Mouse (Mus musculus) spleen, adult 18-20 months (tissue): ENCODE measurements at regions not wholly inside any gene's neighbourhood (a gene's known extent, or its start where the extent isn't known, plus 50 kb on each side); places are given as distances from the start of the nearest gene placed in this dataset.

Experiments
- DNase-seq, 2 experiments: peaks; one replicate each; pipeline ENCODE4 v3.0.0; 2022; ENCODE audit warnings: mixed read lengths in 2 of 2

DNA sequence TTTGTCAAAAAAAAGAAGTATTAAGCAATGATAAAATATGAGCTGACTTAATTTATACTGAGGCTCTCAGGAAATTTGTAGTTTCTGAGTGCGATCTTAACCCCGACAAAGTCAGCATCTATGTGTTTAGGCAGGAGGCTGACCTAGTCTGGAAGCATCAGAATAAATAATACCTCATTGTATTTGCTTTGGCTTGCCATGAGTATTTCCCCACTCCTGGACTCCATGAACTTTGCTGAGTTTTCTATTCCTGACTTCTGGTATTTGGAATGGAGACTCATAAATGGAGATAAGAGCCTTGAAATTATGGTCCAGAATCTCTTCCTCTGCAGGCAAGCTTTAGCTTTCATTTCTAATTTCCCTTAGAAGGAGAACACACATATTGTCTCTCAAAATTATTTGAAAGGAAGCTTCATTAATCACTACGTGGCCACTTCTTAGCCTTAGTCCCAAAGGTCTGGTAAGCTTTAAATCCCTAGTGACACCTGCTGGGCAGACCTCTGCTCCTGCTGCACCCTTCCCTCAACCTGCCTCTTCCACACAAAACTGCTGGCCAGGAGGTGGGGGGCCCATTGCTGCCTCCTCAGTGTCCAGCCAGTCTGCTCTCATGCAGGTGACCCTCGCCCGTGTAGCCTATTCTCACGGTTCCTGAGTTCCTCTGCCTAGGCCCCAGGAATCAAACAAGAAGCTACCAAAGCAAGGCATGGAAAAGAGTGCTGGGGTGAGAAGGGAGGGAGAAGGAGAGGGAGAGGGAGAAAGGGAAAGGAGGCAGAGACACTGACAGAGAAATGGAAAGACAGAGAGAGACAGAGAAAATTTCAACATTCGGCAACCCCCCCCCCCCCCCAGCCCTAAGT lies 173.6 kb upstream of the Klf12 start:
- no peak for DNase-seq

DNA sequence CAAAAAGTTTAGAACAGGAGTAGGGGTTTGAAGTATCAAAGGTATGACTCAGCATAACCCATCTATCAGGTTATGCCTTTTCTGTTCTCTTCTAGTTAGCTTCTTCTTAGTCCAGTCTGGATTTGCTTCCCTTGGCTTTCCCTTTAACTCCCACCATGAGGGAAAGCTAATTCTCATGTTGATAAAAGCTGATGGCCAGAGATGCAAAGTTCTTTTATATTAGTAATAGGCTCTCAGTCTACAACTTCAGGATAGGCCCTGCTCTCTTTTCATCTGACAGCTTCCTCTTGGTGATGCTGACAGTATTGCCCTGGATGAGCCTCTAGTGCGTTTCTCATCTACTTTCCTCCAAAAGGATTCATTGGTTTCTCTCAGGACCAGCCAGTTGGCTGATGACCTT lies 161.7 kb upstream of the Klf12 start:
- no peak for DNase-seq

DNA sequence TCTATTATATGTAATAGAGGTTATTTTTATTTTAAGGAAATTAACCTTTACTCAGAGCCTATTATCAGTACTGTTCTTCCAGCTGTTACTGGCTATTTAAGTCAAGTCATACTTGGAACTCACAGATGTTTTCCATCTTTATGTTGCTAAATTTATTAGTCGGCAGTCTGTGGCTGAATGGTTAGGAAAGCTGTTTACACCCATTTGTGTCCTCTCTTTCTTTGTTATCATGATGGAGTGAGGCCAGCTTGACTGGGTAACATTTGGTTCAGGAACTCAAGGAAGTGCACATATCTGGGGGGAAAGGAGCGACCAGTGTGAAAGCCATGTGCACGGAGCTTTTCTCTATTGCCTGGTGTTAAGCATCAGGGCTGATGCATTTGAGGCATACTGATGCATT lies 160.4 kb upstream of the Klf12 start:
- DNase-seq: no peak

DNA sequence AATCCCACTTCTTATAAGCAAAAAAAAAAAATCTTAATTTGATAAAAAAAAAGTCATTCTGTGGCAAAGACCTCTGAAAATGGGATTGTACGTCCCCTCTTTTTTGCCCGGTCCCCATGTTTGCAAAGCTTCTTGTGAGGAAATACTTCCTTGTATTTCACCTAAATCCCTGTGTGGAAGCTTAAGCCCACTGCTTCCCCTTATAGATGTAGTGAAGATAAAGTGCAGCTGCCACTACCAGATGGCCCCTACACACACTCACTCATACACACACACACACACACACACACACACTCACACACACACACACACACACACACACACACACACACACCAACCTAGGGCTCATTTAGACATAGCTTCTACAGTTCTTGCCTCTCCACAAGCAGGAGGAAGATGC lies 159.6 kb upstream of the Klf12 start:
- no peak for DNase-seq

DNA sequence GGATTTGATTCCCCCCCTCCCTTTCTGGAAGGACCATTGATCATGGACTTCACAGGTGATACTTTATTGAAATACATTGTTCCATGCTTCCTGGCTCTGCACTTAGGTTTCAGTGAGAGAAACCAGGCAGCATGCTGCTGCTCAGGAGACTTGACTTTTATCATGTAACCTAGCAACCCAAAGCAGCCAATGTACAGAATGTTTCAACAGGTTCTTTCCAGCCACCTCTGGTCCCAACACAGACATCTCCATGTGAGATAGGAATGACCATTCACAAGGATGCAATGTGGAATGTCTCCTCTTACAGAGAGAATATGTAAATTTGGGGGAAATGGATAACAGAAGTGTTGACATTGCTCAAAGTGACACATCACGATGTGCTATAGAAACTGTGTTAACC lies 153.1 kb upstream of the Klf12 start:
- no peak for DNase-seq

DNA sequence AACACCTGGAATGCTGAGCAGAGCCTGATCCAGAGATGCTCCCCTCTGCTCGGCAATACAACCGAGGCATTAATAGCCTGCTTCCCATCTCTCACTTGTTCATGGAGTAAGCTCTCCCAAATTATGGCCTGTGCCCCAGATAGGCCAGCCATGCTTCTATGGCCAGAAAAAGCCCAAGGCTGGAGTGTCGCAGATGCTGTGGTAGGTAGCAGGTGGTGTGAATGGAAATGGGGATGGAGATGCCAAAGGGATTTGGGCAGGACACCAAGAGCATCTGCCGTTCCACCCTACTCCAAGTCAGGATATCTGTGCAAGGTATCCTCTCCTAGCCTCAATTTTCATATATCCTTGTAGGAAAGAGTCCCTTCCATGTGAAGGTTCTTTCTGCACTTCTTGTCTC lies 145.2 kb upstream of the Klf12 start:
- DNase-seq: no peak

DNA sequence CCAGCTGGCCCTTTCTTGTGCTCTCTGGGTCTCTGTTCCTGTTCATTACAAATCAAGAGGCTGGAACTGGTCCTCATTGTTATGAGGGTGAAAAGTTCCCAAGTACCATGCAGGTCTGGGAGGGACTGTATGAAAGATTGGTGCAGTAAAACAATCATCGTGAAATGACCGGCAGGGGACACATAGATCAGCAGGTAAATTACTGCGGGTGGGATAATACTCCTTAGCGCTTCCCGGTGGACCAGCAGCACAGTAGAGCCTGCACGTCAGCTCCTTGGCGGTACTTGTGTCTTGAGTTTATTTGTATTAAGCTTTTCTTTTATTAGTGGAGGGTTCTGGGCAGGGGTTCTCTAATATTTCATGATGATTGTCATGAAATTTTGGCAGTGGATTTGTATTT lies 141.9 kb upstream of the Klf12 start:
- DNase-seq: no peak

DNA sequence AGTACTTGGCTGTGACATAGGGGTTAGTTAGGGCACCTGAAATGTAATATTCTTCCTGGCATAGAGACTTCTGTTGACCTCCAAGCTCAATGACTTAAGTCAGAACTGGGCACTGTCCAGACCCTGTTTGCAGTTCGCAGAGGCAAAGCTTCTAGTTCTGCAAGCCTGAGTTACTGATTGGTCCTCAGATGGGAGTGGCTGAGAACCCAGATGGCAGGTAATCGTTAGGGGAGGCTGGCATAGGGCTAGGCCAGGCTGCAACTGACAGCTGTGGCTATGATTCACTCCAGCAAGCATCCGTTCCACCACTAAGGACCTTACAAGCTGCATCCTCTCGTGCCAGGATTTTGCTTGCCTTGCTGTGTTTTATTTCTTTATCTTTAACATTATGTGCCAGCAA lies 139.3 kb upstream of the Klf12 start:
- DNase-seq: no peak

DNA sequence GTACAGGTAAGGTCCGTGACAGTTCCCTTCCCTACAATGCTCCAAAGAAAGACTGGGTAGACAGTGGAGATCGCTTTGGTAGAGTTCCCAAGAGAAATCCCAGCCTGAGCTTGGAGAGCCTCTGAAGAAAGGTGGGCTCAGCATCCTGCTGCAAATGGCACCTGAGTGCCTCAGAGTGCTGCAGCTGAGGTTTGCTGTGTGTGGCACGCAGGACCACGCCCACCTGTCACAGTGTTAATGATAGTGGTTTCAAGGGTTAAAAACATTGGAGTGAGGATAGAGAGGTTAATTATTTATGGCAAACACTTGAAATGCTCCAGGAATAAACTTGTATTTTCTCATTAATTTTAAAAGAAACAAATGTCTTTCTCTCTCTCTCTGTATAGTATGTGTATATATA lies 137.2 kb upstream of the Klf12 start:
- DNase-seq: no peak

DNA sequence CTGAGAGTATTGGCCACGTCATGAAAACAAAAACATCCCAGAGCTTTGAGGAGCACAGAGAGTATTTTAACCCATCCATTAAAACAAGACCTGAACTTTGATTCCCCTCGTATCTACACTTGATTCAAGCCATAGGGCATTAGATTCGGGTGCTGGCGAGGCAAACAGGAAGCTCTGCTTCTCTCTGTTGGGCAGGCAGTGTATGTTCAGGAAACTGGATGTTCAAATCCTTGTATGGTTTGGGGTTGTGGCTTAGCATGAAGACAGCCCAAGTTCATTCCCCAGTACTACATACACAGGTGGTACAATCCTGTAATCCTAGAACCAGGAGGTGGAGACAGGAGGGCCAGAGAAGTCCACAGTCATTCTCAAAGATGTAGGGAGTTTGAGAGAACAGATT lies 130.6 kb upstream of the Klf12 start:
- no peak for DNase-seq

DNA sequence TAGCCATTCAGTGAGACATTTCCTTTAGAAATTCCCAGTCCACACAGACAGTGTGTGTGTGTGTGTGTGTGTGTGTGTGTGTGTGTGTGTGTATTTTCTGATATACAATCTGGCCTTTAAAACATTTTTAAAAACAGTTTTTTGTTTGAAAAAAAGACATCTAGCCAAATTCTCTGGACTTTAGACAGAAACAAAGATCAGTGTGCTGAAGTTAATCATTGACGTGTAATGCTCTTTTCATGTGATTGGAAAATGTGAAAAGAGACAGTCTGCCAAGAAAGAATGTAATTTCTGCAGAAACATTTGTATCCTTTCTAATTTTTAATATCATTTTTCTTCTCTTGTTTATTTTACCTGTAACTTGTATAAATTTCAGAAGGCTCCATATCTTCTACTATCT lies 127.7 kb upstream of the Klf12 start:
- DNase-seq: no peak

DNA sequence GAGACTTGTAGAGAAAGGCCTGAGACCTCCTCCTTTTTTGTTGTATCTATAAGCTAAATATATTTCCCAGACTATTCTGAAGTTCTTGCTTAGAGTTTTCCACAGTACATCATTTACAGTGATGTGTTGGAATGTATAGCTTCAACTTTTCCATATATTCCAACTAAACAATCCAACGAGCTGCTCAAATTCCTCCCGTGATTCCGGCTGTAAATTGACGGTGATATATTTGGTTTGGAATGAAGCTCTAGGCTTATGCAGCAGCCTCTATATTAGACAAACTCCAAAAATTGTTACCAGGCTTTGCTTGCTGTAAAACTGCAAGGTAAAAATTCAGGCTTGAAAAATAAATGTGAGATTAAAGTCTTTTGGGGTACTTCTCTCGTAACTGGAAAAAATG lies 112.7 kb upstream of the Klf12 start:
- no peak for DNase-seq

DNA sequence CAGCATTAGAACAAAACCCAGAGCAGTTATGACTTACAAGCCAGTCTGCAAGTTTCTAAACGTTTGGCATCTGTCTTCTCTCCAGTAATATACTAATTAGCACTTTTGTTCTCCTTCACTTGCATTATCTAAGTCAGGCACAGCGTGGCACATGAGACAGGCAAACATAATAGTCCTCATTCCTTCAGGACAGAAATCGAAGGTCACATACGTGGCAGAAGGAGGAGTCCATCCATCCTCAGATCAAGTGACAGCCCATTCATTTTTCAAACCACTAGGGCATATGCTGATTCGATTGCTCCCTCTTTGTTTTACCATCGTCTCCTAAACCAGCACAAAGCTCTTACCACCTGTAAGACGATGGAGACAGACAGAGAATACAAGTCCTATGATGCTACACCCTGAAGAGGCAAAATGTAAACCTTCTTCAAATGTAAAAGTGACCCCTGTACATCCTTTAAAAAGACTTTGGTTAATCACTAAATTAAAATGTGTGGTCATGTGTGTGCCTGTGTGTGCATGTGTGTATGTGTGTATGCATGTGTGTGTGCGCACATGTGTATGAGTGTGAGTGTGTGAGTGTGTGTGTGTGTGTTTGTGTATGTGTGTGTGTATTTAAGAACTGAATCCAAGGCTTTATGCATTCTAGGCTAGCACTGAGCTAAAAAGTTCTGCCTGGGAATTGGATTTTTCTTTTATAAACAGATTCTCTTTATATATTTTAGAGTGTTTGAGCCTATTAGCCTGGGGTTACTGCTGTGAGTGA lies 90.9 kb upstream of the Klf12 start:
- DNase-seq: no peak

DNA sequence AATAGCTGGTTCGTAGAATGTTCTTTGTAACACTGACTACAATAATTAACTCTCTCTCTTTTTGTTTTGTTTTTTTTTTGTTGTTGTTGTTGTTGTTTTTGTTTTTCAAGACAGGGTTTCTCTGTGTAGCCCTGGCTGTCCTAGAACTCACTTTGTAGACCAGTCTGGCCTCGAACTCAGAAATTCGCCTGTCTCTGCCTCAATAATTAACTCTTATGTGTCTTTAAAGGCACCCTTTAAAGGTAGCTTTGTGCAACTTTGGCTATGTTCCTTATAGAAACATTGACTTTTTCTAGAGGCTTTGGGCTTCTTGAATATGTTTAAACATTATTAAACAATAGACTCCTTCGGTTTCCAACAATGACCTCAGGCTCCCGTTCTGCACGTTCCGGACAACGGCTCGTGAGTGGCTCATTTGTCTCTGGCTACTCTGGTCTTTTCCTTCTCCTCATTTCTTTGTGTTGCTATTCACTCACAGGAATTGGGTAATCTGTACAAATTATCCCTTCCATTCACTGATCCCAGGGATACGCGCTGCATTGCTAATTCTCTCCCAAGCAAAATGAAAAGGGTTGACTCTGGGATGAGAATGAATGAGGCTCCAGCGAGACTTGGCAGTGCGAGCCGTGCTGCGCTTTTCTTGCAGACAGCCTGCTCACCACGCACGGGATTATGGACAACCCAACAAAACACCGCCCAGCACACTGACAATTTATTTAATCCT lies 90.2 kb upstream of the Klf12 start:
- no peak for DNase-seq

DNA sequence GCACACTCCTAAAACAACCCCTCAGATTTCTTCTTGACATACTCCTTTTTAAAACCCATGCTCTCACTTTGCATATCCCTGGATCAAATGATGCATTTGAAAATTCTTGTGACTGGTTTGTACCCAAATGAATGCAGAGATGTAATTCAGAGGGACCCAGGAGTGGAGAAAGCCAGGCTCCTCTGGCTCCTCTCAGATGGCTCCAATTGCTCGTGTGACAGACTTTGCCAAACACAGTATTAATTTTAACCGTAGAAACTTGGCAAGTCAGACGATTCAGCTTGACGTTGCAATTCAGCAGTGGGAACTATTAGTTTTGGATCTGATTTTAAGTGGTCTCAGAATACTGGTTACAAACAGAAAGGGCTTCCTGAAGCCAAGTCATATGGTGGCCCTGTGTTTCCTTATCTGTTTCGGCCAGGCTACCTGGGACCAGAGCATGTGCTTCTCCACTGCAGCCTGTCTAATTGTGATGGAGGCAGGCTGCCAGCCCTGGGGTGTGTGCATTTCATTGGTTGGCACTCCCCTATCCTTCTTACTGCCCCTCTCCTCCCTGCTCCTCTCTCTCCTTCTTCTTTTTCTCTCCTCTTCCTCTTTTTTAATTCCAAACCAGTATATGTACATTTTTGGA lies 81.9 kb upstream of the Klf12 start:
- no peak for DNase-seq

DNA sequence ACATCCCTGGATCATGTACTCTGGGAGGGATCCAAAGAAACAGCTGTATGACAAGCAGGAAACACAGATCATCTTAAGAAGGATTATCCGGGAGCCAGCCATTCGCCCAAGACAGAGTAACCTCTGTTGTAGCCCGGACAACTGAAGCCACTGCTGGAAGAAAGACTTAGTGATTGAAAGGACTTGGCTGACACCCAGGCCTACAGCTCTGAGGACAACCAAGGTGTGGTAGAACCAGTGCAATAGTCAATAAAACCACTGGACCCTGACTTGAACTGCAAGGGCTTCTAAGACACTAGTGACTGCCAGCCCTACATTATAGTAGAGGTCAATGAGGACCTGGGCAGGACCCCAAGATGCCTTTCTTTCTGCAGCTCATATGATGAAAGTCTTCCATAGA lies 78.3 kb upstream of the Klf12 start:
- DNase-seq: no peak

DNA sequence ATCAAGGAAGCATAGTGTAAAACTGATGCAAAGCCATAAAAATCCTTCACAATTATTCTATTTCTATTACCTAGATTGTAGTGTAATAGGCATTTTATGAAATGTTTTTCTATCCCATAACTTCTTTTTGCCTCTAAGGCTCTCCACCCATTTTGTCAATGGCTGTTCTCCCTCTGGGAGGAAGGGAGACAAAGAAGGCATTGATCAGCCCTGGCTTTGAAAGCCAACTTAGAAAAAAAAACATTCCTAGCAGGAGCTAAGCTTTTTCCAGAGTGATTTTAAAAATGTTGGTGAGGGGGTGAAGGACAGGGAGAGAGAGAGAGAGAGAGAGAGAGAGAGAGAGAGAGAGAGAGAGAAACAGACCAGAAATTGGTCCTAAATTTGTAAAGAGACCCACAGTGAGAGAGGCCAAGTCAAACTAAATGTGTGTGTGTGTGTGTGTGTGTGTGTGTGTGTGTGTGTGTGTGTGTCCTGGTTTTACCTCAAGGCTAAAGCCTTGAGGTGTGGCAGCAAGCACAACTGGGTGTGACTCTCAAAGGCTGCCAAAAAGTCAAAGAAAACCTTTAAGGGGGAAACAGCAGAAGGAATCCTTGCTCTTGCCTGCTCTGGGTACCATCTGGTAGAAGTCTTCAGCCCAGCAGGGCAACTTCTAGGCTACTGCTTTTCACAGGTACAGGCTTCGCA lies 77.0 kb upstream of the Klf12 start:
- DNase-seq: no peak

DNA sequence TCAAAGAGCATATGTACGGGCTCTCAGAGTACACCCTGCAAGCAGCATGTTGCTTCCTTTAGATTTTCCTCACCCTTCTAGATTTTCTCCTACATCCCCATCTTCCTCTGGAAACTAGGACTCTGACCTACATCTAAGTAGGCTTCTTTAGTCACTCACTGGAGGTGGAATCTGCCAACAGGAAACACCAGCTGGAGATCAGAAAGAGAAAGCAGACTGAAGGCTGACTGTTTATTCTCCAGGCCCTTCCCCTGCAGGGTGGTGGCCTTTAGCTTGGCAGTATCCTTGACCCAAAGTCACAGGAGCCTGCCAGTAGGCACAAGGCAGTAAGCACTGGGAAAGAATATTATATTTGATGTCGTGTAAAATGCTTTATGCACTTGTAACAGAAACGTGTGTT lies 75.4 kb upstream of the Klf12 start:
- DNase-seq: no peak

DNA sequence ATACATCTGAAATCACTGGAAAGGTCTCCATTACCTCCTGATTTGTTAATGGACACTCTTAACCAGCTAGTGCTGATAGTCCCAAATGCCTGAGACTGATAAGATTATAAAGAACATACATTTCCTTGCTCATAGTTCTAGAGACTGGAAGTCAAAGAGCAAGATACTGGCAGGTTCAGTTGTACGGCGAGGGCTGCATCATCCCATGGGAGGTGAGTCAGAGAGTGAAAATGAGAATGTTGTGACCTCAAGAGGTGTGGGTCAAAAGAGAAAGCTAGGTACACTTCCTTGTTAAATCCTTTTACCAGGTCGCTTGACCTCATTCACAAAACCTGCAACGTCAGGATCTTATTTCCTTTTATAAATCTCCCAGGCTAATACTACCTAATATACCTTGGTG lies 72.7 kb upstream of the Klf12 start:
- DNase-seq: no peak

DNA sequence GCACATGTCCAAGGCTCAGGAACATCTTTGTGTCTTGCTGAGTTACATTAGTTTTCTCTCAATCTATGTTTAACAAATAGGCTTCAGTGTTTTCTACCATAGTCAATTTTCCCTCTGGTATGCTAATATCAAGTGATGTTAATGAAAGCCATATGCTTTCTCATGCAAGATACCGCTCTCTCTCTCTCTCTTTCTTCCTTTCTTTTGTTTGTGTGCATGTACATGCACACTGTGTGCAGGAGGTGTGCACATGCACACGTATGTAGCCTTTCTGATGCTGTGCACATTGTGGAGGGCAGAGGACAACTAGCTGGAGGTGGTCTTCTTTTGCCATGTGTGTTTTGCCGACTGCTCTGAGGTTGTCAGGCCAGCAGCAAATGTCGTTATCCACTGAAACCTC lies 69.0 kb upstream of the Klf12 start:
- DNase-seq: no peak

DNA sequence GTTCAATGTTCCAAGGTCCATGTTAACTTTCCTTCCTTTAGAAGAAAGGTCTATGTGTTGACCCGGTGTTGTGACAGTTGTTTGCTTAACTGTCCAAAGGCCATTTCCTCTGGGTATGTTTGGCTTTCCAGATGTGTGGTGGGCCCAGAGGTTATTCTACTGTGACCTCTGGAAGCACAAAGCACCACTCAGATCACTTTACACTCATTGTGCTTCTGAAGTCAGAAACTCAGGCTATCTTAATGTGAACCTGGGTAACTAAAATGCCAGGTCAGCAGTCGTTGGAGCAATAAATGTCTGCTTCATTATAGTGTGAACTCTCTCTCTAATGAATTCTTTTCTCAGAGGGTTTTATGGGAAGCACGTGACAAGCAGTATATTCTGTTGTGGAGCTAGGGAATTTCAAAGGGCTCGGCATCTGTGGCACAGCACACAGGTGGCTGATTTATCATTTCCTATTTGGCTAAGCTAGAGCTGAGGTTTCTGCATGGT lies 68.5 kb upstream of the Klf12 start:
- DNase-seq: no peak

DNA sequence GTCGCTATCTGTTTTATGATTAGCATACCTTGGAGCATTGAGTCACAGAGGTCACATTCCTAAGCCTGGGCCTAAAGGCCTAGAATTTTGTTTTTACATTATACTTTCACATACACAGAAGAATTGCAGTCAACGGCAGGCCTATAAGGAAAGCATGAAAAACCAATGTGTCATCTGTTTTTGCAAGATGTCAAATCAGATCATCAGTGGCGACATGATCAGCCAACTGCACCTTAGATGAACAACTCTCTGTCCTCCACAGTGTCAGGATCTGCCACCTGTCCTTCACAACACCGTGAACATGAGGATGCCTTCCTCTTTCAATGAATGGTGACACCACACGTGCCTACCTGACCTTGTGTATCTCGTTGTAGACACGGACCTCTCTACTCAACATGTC lies 66.5 kb upstream of the Klf12 start:
- no peak for DNase-seq
